ENCODE assay signal across 8 mouse cellular contexts in genomic region chr1:172297611-172298537, GRCm38 (mm10). TPM values are rescaled to one million over a fixed set of nuclear protein-coding genes. Genes with fewer than 3 reads are reported as not detected.
A peak's percentile ranks its signal among the peaks of the same experiment; 100 is the strongest.
DNase-seq lines count a peak whose midpoint lies in the region; ATAC-seq and TF ChIP-seq lines count a peak whose summit lies in the region.
"Had no signal": no experiment of that assay in that cellular context is flagged by ENCODE, and none has a peak within 500 bp of the region (broad histone marks: within the 10 kb centered on the region; RNA-seq: fewer than 3 reads in every experiment).

Gene Atp1a2 (minus strand): TSS chr1:172298064.

- no peak within 1 kb of the TSS; the same call in 1 of the 2 replicates for H3K9ac ChIP-seq in hindbrain, embryonic 11.5 days (ENCODE audit: low read depth, low read length)
- peak within 1 kb of the TSS; percentile 36; the same call in 1 of the 2 replicates for H3K9ac ChIP-seq in limb, embryonic 11.5 days (ENCODE audit: low read length)
- H3K9ac ChIP-seq: liver, embryonic 15.5 days had no signal

- H3K27me3 ChIP-seq in hindbrain, embryonic 11.5 days (ENCODE audit: control insufficient read depth, insufficient read depth, low read length), result no peaks in the 10 kb centered on the region; the same call in 1 of the 2 replicates
- H3K27me3 ChIP-seq in limb, embryonic 11.5 days (ENCODE audit: control insufficient read depth, insufficient read depth, low read length), result no peaks in the 10 kb centered on the region

- TF ChIP-seq CTCF in gastrocnemius, adult 2 months (IDR thresholded peaks at IDR 0.05), result no peak

- ATAC-seq in hindbrain, embryonic 11.5 days (ENCODE audit: low FRiP score), result peak; percentile 16; the same call in 1 of the 2 replicates
- ATAC-seq in limb, embryonic 11.5 days (ENCODE audit: insufficient number of reproducible peaks, low FRiP score, low TSS enrichment, low read depth), result no peak; the same call in 1 of the 2 replicates

- H3K4me2 ChIP-seq in hindbrain, embryonic 11.5 days (replicated peaks; ENCODE audit: low read depth, low read length), result peak within 1 kb of the TSS; percentile 14
- peak within 1 kb of the TSS; percentile 39 for H3K4me2 ChIP-seq in limb, embryonic 11.5 days (ENCODE audit: low read depth, severe bottlenecking)
- H3K4me2 ChIP-seq: liver, embryonic 15.5 days had no signal

- peaks cover 15% of the 10 kb centered on the region for H3K4me1 ChIP-seq in hindbrain, embryonic 11.5 days (replicated peaks; ENCODE audit: control insufficient read depth, insufficient read depth, low read length)
- H3K4me1 ChIP-seq in limb, embryonic 11.5 days (ENCODE audit: control insufficient read depth, insufficient read depth, low read length), result peaks cover 34% of the 10 kb centered on the region

- no peaks in the 10 kb centered on the region for H3K9me3 ChIP-seq in hindbrain, embryonic 11.5 days (ENCODE audit: control insufficient read depth, low read length)
- H3K9me3 ChIP-seq in limb, embryonic 11.5 days (ENCODE audit: control insufficient read depth, low read length), result no peaks in the 10 kb centered on the region
- H3K9me3 ChIP-seq: liver, embryonic 15.5 days had no signal

- no peaks in the 10 kb centered on the region for H3K36me3 ChIP-seq in hindbrain, embryonic 11.5 days (ENCODE audit: control insufficient read depth, insufficient read depth, low read length)
- no peaks in the 10 kb centered on the region for H3K36me3 ChIP-seq in limb, embryonic 11.5 days (ENCODE audit: control insufficient read depth, insufficient read depth, low read length)
- H3K36me3 ChIP-seq: liver, embryonic 15.5 days had no signal

- peak within 1 kb of the TSS; percentile 98 for H3K27ac ChIP-seq in gastrocnemius, adult 2 months
- H3K27ac ChIP-seq in hindbrain, embryonic 11.5 days (ENCODE audit: low read depth, low read length), result no peak within 1 kb of the TSS
- peak within 1 kb of the TSS; percentile 51 for H3K27ac ChIP-seq in limb, embryonic 11.5 days (replicated peaks; ENCODE audit: low read depth, low read length)
- H3K27ac ChIP-seq: liver, embryonic 15.5 days had no signal

- DNase-seq in adrenal gland, adult 2 months, result no peak
- DNase-seq in adrenal gland, postnatal 4 days (ENCODE audit: low spot score in 2 of 2), result no peak
- peak; percentile 89 for DNase-seq in gastrocnemius, adult 2 months
- no peak for DNase-seq in hindbrain, embryonic 11.5 days (ENCODE audit: low spot score)
- DNase-seq in limb, embryonic 11.5 days (ENCODE audit: low spot score), result peak; percentile 57
- peak; percentile 40 for DNase-seq in neural tube, embryonic 10.5 days (ENCODE audit: extremely low spot score, low spot score)
- no peak for DNase-seq in natural killer cell, adult 2 months (ENCODE audit: low spot score in 2 of 2)

- WGBS in hindbrain, embryonic 11.5 days, result 12% methylated on average over 16 of the region's 16 CpGs
- 4% methylated on average over 16 of the region's 16 CpGs for WGBS in limb, embryonic 11.5 days

- peak within 1 kb of the TSS; percentile 79 for H3K4me3 ChIP-seq in gastrocnemius, adult 2 months
- no peak within 1 kb of the TSS for H3K4me3 ChIP-seq in hindbrain, embryonic 11.5 days (ENCODE audit: low read depth, low read length)
- peak within 1 kb of the TSS; percentile 12; the same call in 1 of the 2 replicates for H3K4me3 ChIP-seq in limb, embryonic 11.5 days (ENCODE audit: low read depth, low read length)
- H3K4me3 ChIP-seq: liver, embryonic 15.5 days had no signal

- intact Hi-C loops in gastrocnemius, adult 2 months (cut with DNase I), result loop anchor here (1.0 to 5.0 kb wide), 2 partner anchors 14 to 81 kb away; partner anchors contain the start of gene Casq1

RNA-seq across cellular contexts. Expression of gene Atp1a2, which starts in this region (rescaled TPM):
- 100 to 1,000 TPM; 126 to 247 TPM for total RNA-seq in adrenal gland, adult 2 months (2021)
- 57.3 and 85.0 TPM in 2 replicates for polyA plus RNA-seq in adrenal gland, adult 2 months (2012; rRNA removed)
- 10 to 100 TPM; 50.9 to 70.2 TPM for total RNA-seq in adrenal gland, postnatal 4 days (2021)
- 1,000 to 10,000 TPM in 1 of 2 experiments, 100 to 1,000 TPM in 1; 838 to 1,060 TPM for total RNA-seq in gastrocnemius, adult 2 months (2021)
- polyA plus RNA-seq in hindbrain, embryonic 11.5 days (2014; fragmentation: Nextera tagmentation; extraction: Ambion mirVana), result 1.9 and 2.6 TPM in 2 replicates
- 1.4 and 1.5 TPM in 2 replicates for polyA plus RNA-seq in limb, embryonic 11.5 days (2014; fragmentation: Nextera tagmentation; extraction: Ambion mirVana)

Comparison
In these comparisons a context has a peak if more than half of its experiments do, and no peak if none do; other contexts are left out.
1. RNA of gene Atp1a2 (polyA plus RNA-seq): 57.3 to 85.0 TPM in adrenal gland, adult 2 months; 1.9 to 2.6 TPM in hindbrain, embryonic 11.5 days and 1.4 to 1.5 TPM in limb, embryonic 11.5 days; every median in the first group is over 10 times any median in the second.
2. DNase-seq: peak in gastrocnemius, adult 2 months (single experiment), limb, embryonic 11.5 days (single experiment) and neural tube, embryonic 10.5 days (single experiment); none in adrenal gland, adult 2 months (single experiment), adrenal gland, postnatal 4 days (0 of 2), hindbrain, embryonic 11.5 days (single experiment) and natural killer cell, adult 2 months (0 of 2).